Mouse (Mus musculus): ENCODE measurements around the gene Lgalsl. TPM values are rescaled to one million over a fixed set of nuclear protein-coding genes. Genes with fewer than 3 reads are reported as not detected.

Gene Lgalsl
- total and polyA plus RNA-seq, 3 experiments: 0.11 TPM; not detected in 2

DNA sequence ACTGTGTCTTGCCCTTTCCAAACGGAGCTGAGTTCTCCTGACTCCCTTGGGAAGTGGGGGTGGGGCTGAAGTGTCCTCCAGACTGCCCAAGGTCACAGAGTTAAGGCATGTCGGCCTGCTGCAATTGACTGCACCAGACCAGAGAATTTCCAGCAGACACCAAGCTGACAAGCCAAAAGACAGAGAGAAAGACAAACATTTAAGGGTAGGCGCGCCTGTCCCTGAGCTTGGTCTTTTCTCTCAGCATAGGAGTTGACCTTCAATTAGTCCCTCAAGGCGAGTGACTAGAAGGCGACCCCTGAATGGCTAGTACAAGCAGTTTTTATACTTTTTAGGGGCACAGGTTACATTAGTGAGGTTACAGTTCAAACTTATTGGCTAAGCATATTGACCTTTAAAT lies 46.1 kb downstream of the Lgalsl start:
- TF ChIP-seq GATA1 (IDR thresholded peaks at IDR 0.05; ENCODE audit: borderline replicate concordance, low read length): no peak
- TF ChIP-seq TAL1 (conservative IDR thresholded peaks at IDR 0.05; ENCODE audit: low read depth, low read length): no peak
- TF ChIP-seq GATA2 (IDR thresholded peaks at IDR 0.05; ENCODE audit: borderline replicate concordance, low read depth, low read length): no peak
- no peak for TF ChIP-seq POLR2AphosphoS5 (IDR thresholded peaks at IDR 0.05; ENCODE audit: insufficient replicate concordance, low read depth, low read length)
- no peak for TF ChIP-seq CTCF (IDR thresholded peaks at IDR 0.05; ENCODE audit: low read depth, low read length)
- no peak for ATAC-seq (ENCODE audit: extremely low read depth, insufficient number of reproducible peaks, low FRiP score, poor library complexity, severe bottlenecking)
- no peaks in the 10 kb centered on the region for H3K4me1 ChIP-seq (ENCODE audit: insufficient read depth, low read depth, low read length)

GRCm38 (mm10) chr11:20783467-20783866 lies 47.4 kb downstream of the Lgalsl start:
- ATAC-seq (ENCODE audit: extremely low read depth, insufficient number of reproducible peaks, low FRiP score, poor library complexity, severe bottlenecking) (no peak), DNase-seq (ENCODE audit: low spot score) (no peak)
- H3K36me3 ChIP-seq (replicated peaks): no peaks in the 10 kb centered on the region
- peaks cover 10% of the 10 kb centered on the region for H3K9me3 ChIP-seq (replicated peaks)
- peaks cover 2% of the 10 kb centered on the region; the same call in 1 of the 2 replicates for H3K4me1 ChIP-seq (ENCODE audit: insufficient read depth, low read depth, low read length)
- H3K4me3 ChIP-seq (ENCODE audit: low read depth, low read length): no peak overlapping the region
- H3K27me3 ChIP-seq (ENCODE audit: insufficient read depth, low read length): peaks cover 20% of the 10 kb centered on the region
- no peak for TF ChIP-seq GATA2 (IDR thresholded peaks at IDR 0.05; ENCODE audit: borderline replicate concordance, low read depth, low read length)
- TF ChIP-seq POLR2AphosphoS5 (IDR thresholded peaks at IDR 0.05; ENCODE audit: insufficient replicate concordance, low read depth, low read length): no peak
- no peak for TF ChIP-seq GATA1 (IDR thresholded peaks at IDR 0.05; ENCODE audit: borderline replicate concordance, low read length)
- no peak for TF ChIP-seq TAL1 (conservative IDR thresholded peaks at IDR 0.05; ENCODE audit: low read depth, low read length)
- no peak for TF ChIP-seq CTCF (IDR thresholded peaks at IDR 0.05; ENCODE audit: low read depth, low read length)

More for the DNA sequence above, 46.1 kb downstream of the Lgalsl start:
- peaks cover 10% of the 10 kb centered on the region for H3K9me3 ChIP-seq (replicated peaks)
- DNase-seq (ENCODE audit: low spot score): no peak
- H3K4me3 ChIP-seq (ENCODE audit: low read depth, low read length): no peak overlapping the region
- no peaks in the 10 kb centered on the region for H3K36me3 ChIP-seq (replicated peaks)
- H3K27me3 ChIP-seq (ENCODE audit: insufficient read depth, low read length): peaks cover 20% of the 10 kb centered on the region

DNA sequence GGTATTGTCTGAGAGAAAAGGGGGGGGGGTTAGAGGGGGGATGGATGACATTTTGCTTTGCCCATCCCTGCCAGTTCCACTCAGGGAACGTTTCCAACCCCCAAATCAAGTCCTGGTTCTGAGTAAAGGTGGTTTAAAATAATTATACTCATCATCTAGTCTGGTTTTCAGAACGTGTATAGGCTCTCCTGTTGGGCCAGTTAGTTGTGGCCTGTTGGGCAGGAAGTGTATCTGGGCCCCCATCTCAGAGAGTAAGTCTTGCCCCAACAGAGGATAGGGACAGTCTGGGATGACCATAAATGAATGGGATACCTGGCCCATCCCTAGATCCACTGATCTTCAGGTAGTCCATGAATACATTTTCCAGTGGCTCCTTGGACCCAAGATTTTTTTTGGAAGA lies 48.2 kb downstream of the Lgalsl start:
- ATAC-seq (ENCODE audit: extremely low read depth, insufficient number of reproducible peaks, low FRiP score, poor library complexity, severe bottlenecking) (no peak), DNase-seq (ENCODE audit: low spot score) (no peak)
- H3K36me3 ChIP-seq (replicated peaks): no peaks in the 10 kb centered on the region
- TF ChIP-seq GATA2 (IDR thresholded peaks at IDR 0.05; ENCODE audit: borderline replicate concordance, low read depth, low read length) (no peak), GATA1 (IDR thresholded peaks at IDR 0.05; ENCODE audit: borderline replicate concordance, low read length) (no peak), POLR2AphosphoS5 (IDR thresholded peaks at IDR 0.05; ENCODE audit: insufficient replicate concordance, low read depth, low read length) (no peak), TAL1 (conservative IDR thresholded peaks at IDR 0.05; ENCODE audit: low read depth, low read length) (no peak), CTCF (IDR thresholded peaks at IDR 0.05; ENCODE audit: low read depth, low read length) (no peak)
- H3K9me3 ChIP-seq (replicated peaks): peaks cover 10% of the 10 kb centered on the region
- peaks cover 20% of the 10 kb centered on the region for H3K27me3 ChIP-seq (ENCODE audit: insufficient read depth, low read length)
- no peak overlapping the region for H3K4me3 ChIP-seq (ENCODE audit: low read depth, low read length)
- peaks cover 2% of the 10 kb centered on the region; the same call in 1 of the 2 replicates for H3K4me1 ChIP-seq (ENCODE audit: insufficient read depth, low read depth, low read length)

DNA sequence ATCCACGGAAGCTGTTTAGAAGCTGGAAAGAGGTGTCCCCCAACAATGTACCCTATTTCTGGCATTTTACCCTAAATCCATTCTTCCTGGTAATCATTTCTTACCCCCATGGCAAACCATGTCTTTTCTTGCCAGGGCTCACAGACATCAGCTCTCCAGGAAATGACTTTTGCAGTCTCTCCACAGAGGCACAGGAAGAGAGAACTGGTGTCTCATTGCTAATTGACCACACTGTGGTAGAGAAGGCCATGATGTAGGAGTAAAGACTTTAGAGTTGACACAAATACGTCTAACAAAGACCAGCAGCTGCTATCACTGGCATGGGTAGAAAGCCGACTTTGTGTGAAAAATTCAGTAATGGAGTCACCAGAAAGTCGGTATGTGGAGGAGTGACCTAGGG lies 50.5 kb downstream of the Lgalsl start:
- Histone ChIP-seq H3K4me3 (ENCODE audit: low read depth, low read length) (no peak overlapping the region), H3K4me1 (ENCODE audit: insufficient read depth, low read depth, low read length) (peaks cover 2% of the 10 kb centered on the region; the same call in 1 of the 2 replicates), H3K36me3 (replicated peaks) (no peaks in the 10 kb centered on the region), H3K27me3 (ENCODE audit: insufficient read depth, low read length) (peaks cover 20% of the 10 kb centered on the region; the same call in 1 of the 2 replicates), H3K9me3 (replicated peaks) (peaks cover 10% of the 10 kb centered on the region)
- no peak for ATAC-seq (ENCODE audit: extremely low read depth, insufficient number of reproducible peaks, low FRiP score, poor library complexity, severe bottlenecking)
- DNase-seq (ENCODE audit: low spot score): no peak
- no peak for TF ChIP-seq GATA1 (IDR thresholded peaks at IDR 0.05; ENCODE audit: borderline replicate concordance, low read length)
- TF ChIP-seq CTCF (IDR thresholded peaks at IDR 0.05; ENCODE audit: low read depth, low read length): no peak
- no peak for TF ChIP-seq POLR2AphosphoS5 (IDR thresholded peaks at IDR 0.05; ENCODE audit: insufficient replicate concordance, low read depth, low read length)
- no peak for TF ChIP-seq GATA2 (IDR thresholded peaks at IDR 0.05; ENCODE audit: borderline replicate concordance, low read depth, low read length)

- TF ChIP-seq GATA1 (IDR thresholded peaks at IDR 0.05; ENCODE audit: borderline replicate concordance, low read length): no peak
- no peak for TF ChIP-seq CTCF (IDR thresholded peaks at IDR 0.05; ENCODE audit: low read depth, low read length)
- no peak for TF ChIP-seq POLR2AphosphoS5 (IDR thresholded peaks at IDR 0.05; ENCODE audit: insufficient replicate concordance, low read depth, low read length)
- no peak for TF ChIP-seq TAL1 (conservative IDR thresholded peaks at IDR 0.05; ENCODE audit: low read depth, low read length)
- TF ChIP-seq GATA2 (IDR thresholded peaks at IDR 0.05; ENCODE audit: borderline replicate concordance, low read depth, low read length): no peak
- DNase-seq (ENCODE audit: low spot score): no peak
- no peak for ATAC-seq (ENCODE audit: extremely low read depth, insufficient number of reproducible peaks, low FRiP score, poor library complexity, severe bottlenecking)
- Histone ChIP-seq H3K36me3 (replicated peaks) (no peaks in the 10 kb centered on the region), H3K4me3 (ENCODE audit: low read depth, low read length) (no peak overlapping the region), H3K9me3 (replicated peaks) (peaks cover 2% of the 10 kb centered on the region), H3K27me3 (ENCODE audit: insufficient read depth, low read length) (peaks cover 14% of the 10 kb centered on the region; the same call in 1 of the 2 replicates), H3K4me1 (ENCODE audit: insufficient read depth, low read depth, low read length) (peaks cover 2% of the 10 kb centered on the region; the same call in 1 of the 2 replicates)
Observed at GRCm38 (mm10) chr11:20778861-20779563, 51.8 kb downstream of the Lgalsl start.

- Histone ChIP-seq H3K9me3 (replicated peaks) (no peaks in the 10 kb centered on the region), H3K4me3 (ENCODE audit: low read depth, low read length) (no peak overlapping the region), H3K4me1 (ENCODE audit: insufficient read depth, low read depth, low read length) (peaks cover 2% of the 10 kb centered on the region; the same call in 1 of the 2 replicates), H3K36me3 (replicated peaks) (no peaks in the 10 kb centered on the region), H3K27me3 (ENCODE audit: insufficient read depth, low read length) (peaks cover 14% of the 10 kb centered on the region; the same call in 1 of the 2 replicates)
- ATAC-seq (ENCODE audit: extremely low read depth, insufficient number of reproducible peaks, low FRiP score, poor library complexity, severe bottlenecking): 0 out of 2 replicates have a peak, but pooled peaks have one; percentile 4
- no peak for DNase-seq (ENCODE audit: low spot score)
- TF ChIP-seq POLR2AphosphoS5 (IDR thresholded peaks at IDR 0.05; ENCODE audit: insufficient replicate concordance, low read depth, low read length) (no peak), CTCF (IDR thresholded peaks at IDR 0.05; ENCODE audit: low read depth, low read length) (no peak), GATA2 (IDR thresholded peaks at IDR 0.05; ENCODE audit: borderline replicate concordance, low read depth, low read length) (no peak), GATA1 (IDR thresholded peaks at IDR 0.05; ENCODE audit: borderline replicate concordance, low read length) (no peak), TAL1 (conservative IDR thresholded peaks at IDR 0.05; ENCODE audit: low read depth, low read length) (no peak)
Observed at GRCm38 (mm10) chr11:20778298-20778697, 52.6 kb downstream of the Lgalsl start.

Data from G1E (cell line).